Mouse (Mus musculus) E14TG2a.4 (cell line): ENCODE results near the gene Grb2.

Source experiments
- CTCF ChIP-seq: conservative IDR thresholded peaks from 2 replicates; pipeline ENCODE4 v1.5.1; 2014; ENCODE audit warnings: low read length
- NANOG ChIP-seq: IDR thresholded peaks from 2 replicates; pipeline ENCODE4 v1.6.1; 2014; ENCODE audit warnings: borderline replicate concordance, low read length, mixed read lengths
- POU5F1 ChIP-seq: IDR thresholded peaks from 2 replicates; pipeline ENCODE4 v1.6.1; 2014; ENCODE audit warnings: low read length, borderline replicate concordance

GRCm38 (mm10) chr11:115635484-115635883, 72.9 kb downstream of the Grb2 start:
- no peak for TF ChIP-seq CTCF
- TF ChIP-seq NANOG = no peak
- no peak for TF ChIP-seq POU5F1
